Mouse (Mus musculus) embryo, embryonic 11.5 days (tissue): ENCODE results near the gene Mapre1.
A peak's percentile ranks its signal among the peaks of the same experiment; 100 is the strongest.
"Not testable (repeated sequence)": the region's sequence is repeated elsewhere in the genome, so short reads cannot be mapped to it uniquely, and the experiment has no call there.

ENCODE experiments used
- DNase-seq: peaks from one replicate; pipeline ENCODE4 v3.0.0-alpha.2; 2012; ENCODE audit warnings: low read depth, low spot score

Mapre1 gene

DNA sequence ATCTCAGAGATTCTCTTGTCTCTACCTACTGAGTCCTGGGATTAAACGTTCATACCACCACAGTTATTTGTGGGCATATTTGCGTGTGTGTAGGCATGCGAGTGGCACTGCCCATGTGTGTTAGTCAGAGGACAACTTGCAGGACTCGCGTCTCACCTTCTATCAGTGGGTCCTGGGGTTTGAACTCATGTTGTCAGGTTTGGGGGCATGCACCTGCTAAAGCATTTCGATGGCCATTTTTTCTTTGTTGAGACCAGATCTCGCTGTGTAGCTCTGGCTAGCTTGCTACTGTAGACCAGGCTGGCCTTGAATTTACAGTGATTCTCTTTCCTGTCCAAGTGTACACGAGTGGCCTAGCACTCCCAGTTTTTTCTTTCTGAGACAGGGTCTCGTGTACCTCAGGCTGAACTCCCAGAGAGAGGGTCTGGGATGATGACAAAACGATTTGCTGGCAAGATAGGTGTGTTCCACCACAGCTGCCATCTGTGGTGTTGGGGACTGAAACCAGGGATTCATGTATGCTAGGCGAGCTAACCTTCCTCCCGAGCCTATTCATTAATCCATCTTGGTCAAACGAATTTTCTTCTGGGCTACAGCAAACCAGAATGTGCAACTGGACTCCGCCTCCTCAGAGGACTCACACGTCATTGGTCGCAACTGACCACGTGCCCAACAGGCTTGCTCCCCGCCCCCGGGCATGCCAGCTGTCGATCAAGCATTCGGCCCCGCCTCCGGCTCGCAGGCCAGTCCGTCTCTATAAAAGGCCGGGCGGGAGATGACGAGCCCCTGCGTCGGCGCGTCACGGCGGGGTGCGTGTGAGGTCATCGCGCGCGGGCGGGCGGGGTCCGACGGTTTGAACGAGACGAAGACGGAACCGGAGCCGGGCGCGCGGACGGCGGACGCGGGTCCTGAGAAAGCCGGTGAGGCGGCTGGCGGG lies at the start of gene Mapre1:
Gene Mapre1, plus strand, starts transcription at position 775 of the 937 bp plus-strand sequence.
- DNase-seq: peak; percentile 99

DNA sequence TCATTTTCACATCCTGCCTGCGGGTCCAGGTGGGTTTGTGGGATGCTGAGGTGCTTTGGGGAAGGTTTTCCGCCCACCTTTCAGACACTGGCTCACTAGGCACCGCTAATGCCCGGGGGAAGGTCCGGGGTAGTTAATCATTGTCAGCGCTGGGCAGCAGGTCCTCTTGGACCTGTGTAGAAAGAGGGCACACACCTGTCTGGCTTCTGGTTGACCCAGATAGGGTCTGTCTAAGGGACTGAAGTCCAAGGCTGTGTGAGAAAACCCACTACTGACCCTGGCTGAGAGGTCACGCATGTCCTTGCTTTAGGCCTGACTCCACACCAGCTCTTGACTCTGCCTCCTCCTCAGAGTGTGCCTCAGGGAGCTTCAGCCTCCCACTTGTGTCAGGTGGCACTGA lies 47.7 kb upstream of the Mapre1 start:
- not testable (repeated sequence) for DNase-seq

DNA sequence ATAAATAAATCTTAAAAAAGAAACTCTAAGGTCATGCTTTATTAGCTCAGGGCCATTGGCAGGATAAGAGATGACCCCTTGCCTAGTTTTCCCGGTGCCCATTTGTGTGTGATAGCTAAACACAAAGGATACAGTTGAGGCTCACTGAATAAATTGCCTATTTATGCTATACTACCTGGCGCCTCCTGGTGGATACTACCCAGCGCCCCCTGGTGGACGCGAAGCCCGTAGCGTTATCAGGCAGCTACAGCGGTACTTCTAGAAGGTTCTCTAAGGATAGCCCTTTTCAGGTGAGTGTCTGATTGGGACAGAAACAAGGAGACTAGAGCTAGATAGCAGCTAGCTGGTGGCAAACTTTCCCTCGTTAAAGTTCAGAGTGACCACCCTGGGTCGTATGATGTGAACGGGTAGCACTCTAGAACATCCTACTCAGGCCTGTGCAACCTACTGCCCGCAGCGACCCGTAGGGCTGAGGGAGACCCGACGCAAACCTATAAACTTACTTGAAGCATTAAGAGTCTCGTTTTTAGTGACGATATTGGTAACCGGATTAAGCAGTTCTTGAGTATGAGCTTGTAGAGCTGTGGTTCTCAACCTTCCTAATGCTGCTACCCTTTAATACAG lies 46.5 kb upstream of the Mapre1 start:
- DNase-seq: no peak

GRCm38 (mm10) chr2:153696352-153696751 lies 44.7 kb upstream of the Mapre1 start, which contains the start of gene Dnmt3c:
TSS of gene Dnmt3c (plus strand) at chr2:153696652.
- DNase-seq: no peak

GRCm38 (mm10) chr2:153703389-153703788 lies 37.7 kb upstream of the Mapre1 start:
- no peak for DNase-seq

GRCm38 (mm10) chr2:153710701-153711330 lies 30.3 kb upstream of the Mapre1 start:
- no peak for DNase-seq

GRCm38 (mm10) chr2:153712646-153713091 lies 28.4 kb upstream of the Mapre1 start:
- DNase-seq: no peak

DNA sequence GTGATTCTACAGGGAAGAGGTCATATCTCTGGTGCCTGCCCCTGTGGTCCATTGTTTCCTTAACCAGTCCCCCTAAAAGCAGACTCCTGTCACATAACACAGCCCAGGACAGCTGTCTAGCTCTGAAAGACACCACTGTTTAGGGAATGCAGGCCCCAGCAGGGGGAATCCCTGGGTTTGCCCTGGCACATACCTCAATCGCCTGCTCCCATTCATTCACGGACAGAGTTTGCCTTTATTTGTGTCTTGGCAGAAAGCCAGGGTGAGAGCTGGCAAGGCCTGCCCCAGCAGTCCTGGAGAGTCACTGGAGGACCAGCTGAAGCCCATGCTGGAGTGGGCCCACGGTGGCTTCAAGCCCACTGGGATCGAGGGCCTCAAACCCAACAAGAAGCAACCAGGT lies 27.8 kb upstream of the Mapre1 start:
- DNase-seq: no peak

GRCm38 (mm10) chr2:153717861-153718260 lies 23.2 kb upstream of the Mapre1 start:
- not testable (repeated sequence) for DNase-seq

GRCm38 (mm10) chr2:153723098-153723497 lies 18.0 kb upstream of the Mapre1 start:
- DNase-seq: no peak

GRCm38 (mm10) chr2:153724424-153724823 lies 16.6 kb upstream of the Mapre1 start:
- DNase-seq: no peak

GRCm38 (mm10) chr2:153724871-153725270 lies 16.2 kb upstream of the Mapre1 start:
- DNase-seq: no peak

- DNase-seq: no peak
These were observed 15.8 kb upstream of the Mapre1 start for GRCm38 (mm10) chr2:153725291-153725690.

DNA sequence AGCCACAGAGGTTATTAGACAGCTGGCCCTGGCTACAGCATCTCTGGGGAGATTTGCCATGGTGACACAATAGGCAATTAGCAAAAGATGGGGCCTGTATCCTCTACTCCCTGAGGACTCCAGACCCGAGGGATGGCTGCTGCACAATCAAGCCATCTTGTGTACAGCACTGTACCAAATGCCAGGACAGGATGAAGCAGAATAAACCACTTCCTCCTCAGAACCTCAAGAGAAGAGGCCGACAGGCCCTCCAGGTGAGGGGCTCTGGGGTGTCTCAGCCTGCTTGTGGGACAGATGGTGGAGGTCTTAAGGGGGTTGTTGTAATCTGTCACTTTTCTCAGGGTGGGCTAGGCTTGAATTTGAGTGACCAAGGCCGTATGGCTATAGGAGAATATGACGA lies 7.0 kb upstream of the Mapre1 start:
- DNase-seq: no peak

DNA sequence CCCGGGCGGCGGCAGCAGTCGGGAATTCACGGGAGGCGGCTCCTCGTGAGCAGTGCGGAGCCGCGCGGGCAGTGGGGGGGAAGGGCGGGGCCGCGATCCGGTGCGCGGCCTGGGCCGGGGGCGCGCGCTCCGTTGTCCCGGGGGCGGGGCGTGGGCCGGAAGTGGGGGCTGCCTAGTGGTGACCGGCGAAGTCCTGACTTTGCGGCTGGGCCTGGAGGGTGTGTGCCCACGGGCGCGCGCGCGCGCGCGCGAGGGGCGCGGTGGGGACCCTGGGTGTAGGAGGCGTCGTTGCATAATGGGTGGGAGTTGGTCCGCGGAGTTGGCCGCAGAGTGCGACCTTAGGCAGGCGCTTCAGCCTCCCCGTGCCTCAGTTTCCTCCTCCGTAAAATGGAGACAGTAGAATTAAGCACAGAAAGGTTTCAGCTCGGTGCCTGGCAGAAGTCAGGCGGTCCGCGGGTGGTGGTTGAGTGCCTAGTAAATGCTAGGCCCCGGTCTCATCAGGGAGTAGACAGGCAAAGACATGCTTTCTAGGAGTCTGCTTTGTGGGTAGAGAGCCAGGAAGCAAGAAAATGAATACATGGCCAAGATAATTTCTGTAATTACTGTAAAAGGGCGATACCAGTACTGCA lies 477 bp downstream of the Mapre1 start:
- peak; percentile 54 for DNase-seq

DNA sequence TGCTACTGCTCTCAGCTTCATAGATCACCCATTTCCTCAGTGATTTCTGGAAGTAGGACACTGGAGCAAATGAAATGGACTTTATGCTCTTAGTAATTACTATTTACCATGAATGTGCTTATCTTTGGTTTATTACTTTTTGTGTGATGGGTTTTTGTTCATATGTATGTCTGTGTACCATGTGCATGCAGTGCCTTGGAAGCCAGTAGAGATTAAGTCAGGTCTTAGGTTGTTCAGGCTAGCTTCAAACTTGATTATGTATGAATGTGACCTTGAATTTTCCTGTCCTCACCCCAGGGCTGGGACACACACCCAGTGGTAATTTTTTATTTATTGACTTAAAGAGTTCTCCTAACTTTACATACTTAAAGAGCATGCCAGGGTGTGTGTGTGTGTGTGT lies 6.9 kb downstream of the Mapre1 start:
- DNase-seq: no peak

GRCm38 (mm10) chr2:153750363-153750762 lies 9.3 kb downstream of the Mapre1 start:
- DNase-seq: no peak

DNA sequence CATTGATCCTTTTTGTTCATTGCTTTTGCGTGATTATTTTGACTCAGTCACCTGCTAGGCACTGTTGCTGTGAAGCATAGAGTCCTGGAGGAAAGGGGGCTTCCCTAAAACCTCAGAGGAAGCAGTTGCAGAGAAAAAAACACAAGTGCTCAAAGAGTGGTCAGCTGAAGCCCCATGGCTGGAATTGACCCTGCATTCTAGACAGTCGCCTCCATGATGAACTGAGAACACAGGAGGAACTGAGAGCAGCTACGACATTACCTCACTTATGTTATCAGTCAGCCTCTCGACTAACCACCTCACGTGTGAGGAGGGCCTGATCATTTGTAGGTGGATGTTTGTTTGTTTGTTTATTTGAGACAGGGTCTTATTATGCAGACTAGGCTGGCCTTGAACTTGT lies 21.0 kb downstream of the Mapre1 start:
- no peak for DNase-seq

- no peak for DNase-seq
These were observed 26.4 kb downstream of the Mapre1 start for GRCm38 (mm10) chr2:153767484-153767883.

DNA sequence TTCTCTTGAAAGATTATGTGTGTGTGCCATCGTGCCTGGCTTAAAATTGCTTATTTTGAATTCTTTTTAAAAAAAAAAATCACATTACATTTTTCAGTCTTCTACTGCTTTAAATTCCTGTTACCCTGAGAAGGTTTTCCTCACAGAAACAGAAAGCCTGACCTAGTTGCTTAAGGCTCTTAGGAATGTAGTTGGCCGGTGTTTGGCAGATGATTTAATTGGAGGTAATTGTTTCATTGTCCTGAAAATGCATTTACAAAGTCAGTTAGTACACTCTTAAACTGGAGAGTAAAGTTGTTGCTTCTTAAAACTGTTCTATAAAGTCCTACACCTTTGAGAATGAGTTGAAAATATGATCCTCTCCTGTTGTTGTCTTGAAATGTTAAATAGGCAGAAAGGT lies 27.8 kb downstream of the Mapre1 start:
- no peak for DNase-seq

GRCm38 (mm10) chr2:153772950-153773349 lies 31.9 kb downstream of the Mapre1 start:
- DNase-seq: no peak

GRCm38 (mm10) chr2:153775472-153775871 lies 34.4 kb downstream of the Mapre1 start:
- no peak for DNase-seq
